Mouse (Mus musculus): ENCODE results near the gene Chic2. TPM values are rescaled to one million over a fixed set of nuclear protein-coding genes. Genes with fewer than 3 reads are reported as not detected.

Chic2 gene
- total and polyA plus RNA-seq, 3 experiments, result 33.4 to 100 (median 41.1) TPM

DNA sequence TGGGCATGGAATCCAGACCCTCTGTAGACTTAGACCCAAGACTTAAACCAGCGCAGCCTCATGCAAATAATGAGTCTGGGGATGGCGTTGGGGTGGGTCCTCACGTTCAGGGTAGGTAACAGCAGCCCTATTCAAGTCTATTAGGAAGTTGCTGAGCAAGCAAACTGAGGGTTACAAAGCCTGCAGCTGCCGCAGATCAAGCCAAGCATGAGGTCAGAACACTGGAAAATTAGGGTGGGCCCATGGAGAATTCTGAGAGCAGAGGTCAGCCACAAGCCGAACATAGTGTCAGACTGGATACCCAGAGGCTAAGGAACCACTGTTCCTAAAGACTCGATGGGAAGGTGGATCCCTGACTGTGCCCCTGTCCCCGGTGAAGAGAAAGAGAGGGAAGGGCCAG is 73.2 kb downstream of the Chic2 start:
- peaks cover 0 to 3% of the 10 kb centered on the region in 2 experiments; a peak in 2 of 4 replicates for H3K27me3 ChIP-seq (ENCODE audit: control insufficient read depth in 1 of 2, insufficient read depth in 2 of 2, low read length in 2 of 2)
- H3K79me2 ChIP-seq (ENCODE audit: control insufficient read depth, insufficient read depth, low read length, poor library complexity), result no peaks in the 10 kb centered on the region
- TF ChIP-seq POLR2AphosphoS2 (IDR thresholded peaks at IDR 0.05; ENCODE audit: low read length), result no peak
- no peak for TF ChIP-seq KAT2A (conservative IDR thresholded peaks at IDR 0.05; ENCODE audit: low read depth, low read length)
- TF ChIP-seq CHD2 (IDR thresholded peaks at IDR 0.05; ENCODE audit: low read length), result no peak
- no peak for TF ChIP-seq CHD1 (IDR thresholded peaks at IDR 0.05; ENCODE audit: low read depth, low read length)
- no peak for TF ChIP-seq GATA1 (IDR thresholded peaks at IDR 0.05; ENCODE audit: low read depth, low read length)
- no peak for TF ChIP-seq RCOR1 (IDR thresholded peaks at IDR 0.05; ENCODE audit: low read depth, low read length)
- TF ChIP-seq HCFC1 (IDR thresholded peaks at IDR 0.05; ENCODE audit: low read depth, low read length), result no peak
- no peak for TF ChIP-seq POLR2AphosphoS5 (IDR thresholded peaks at IDR 0.05; ENCODE audit: borderline replicate concordance, low read depth, low read length)
- no peak for TF ChIP-seq MXI1 (IDR thresholded peaks at IDR 0.05; ENCODE audit: low read depth, low read length)
- no peak for DNase-seq (ENCODE audit: low read depth, low spot score)
- no peak overlapping the region for H3K27ac ChIP-seq (ENCODE audit: control insufficient read depth, low read depth, low read length)
- H3K9me3 ChIP-seq (replicated peaks; ENCODE audit: insufficient read depth, low read length), result no peaks in the 10 kb centered on the region
- no peaks in the 10 kb centered on the region for H3K36me3 ChIP-seq (ENCODE audit: control insufficient read depth in 1 of 2, insufficient read depth in 2 of 2, low read length in 2 of 2)
- no peaks in the 10 kb centered on the region for H3K4me1 ChIP-seq (ENCODE audit: control insufficient read depth in 1 of 2, insufficient read depth in 2 of 2, low read length in 2 of 2)
- H3K9ac ChIP-seq (ENCODE audit: control insufficient read depth, low read depth, low read length, poor library complexity, severe bottlenecking), result no peak overlapping the region
- no peak overlapping the region for H3K4me3 ChIP-seq (ENCODE audit: control insufficient read depth in 1 of 2, insufficient read depth in 1 of 2, low read depth in 2 of 2, low read length in 2 of 2)

DNA sequence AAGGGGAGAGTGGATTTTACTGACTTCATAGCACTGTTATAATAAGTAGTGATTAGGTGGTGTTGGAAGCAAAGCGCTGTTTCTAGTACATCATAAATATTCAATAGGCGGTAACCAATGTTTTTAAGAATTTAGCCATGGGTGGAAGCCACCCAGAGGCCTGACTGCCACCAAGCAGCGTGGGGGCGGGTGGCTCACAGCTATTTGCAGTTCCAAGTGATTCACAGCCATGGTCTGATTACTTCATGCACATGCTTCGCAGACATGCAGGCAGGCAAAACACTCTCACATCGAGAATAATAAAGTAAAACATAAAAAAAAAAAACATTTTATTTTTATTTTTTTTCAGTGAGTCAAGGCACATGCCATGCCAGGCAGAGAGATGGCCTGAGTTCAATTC is 75.2 kb downstream of the Chic2 start:
- Histone ChIP-seq H3K27ac (ENCODE audit: control insufficient read depth, low read depth, low read length) (no peak overlapping the region), H3K9me3 (replicated peaks; ENCODE audit: insufficient read depth, low read length) (no peaks in the 10 kb centered on the region), H3K79me2 (ENCODE audit: control insufficient read depth, insufficient read depth, low read length, poor library complexity) (no peaks in the 10 kb centered on the region), H3K4me1 (ENCODE audit: control insufficient read depth in 1 of 2, insufficient read depth in 2 of 2, low read length in 2 of 2) (no peaks in the 10 kb centered on the region), H3K36me3 (ENCODE audit: control insufficient read depth in 1 of 2, insufficient read depth in 2 of 2, low read length in 2 of 2) (no peaks in the 10 kb centered on the region), H3K9ac (ENCODE audit: control insufficient read depth, low read depth, low read length, poor library complexity, severe bottlenecking) (no peak overlapping the region), H3K4me3 (ENCODE audit: control insufficient read depth in 1 of 2, insufficient read depth in 1 of 2, low read depth in 2 of 2, low read length in 2 of 2) (no peak overlapping the region), H3K27me3 (ENCODE audit: control insufficient read depth in 1 of 2, insufficient read depth in 2 of 2, low read length in 2 of 2) (peaks cover 1 to 5% of the 10 kb centered on the region in 2 experiments)
- DNase-seq (ENCODE audit: low read depth, low spot score), result no peak
- TF ChIP-seq MYB (IDR thresholded peaks at IDR 0.05; ENCODE audit: low read depth, low read length) (no peak), NELFE (IDR thresholded peaks at IDR 0.05; ENCODE audit: low read depth, low read length) (no peak), POLR2AphosphoS5 (IDR thresholded peaks at IDR 0.05; ENCODE audit: borderline replicate concordance, low read depth, low read length) (no peak), EP300 (IDR thresholded peaks at IDR 0.05; ENCODE audit: low read depth in 1 of 2, low read length in 2 of 2) (no peak), MXI1 (IDR thresholded peaks at IDR 0.05; ENCODE audit: low read depth, low read length) (no peak), POLR2AphosphoS2 (IDR thresholded peaks at IDR 0.05; ENCODE audit: low read length) (no peak), TAL1 (IDR thresholded peaks at IDR 0.05; ENCODE audit: low read length) (no peak), MAZ (IDR thresholded peaks at IDR 0.05; ENCODE audit: low read depth, low read length) (no peak), SIN3A (IDR thresholded peaks at IDR 0.05; ENCODE audit: low read length) (no peak), ZC3H11A (IDR thresholded peaks at IDR 0.05; ENCODE audit: low read depth, low read length) (no peak), NRF1 (IDR thresholded peaks at IDR 0.05; ENCODE audit: insufficient read depth, low read depth, low read length, poor library complexity, severe bottlenecking) (no peak), CTCF (IDR thresholded peaks at IDR 0.05 in 2 of 3, conservative IDR thresholded peaks at IDR 0.05 in 1 of 3; ENCODE audit: control insufficient read depth in 1 of 3, insufficient read depth in 1 of 3, low read depth in 2 of 3, low read length in 3 of 3, poor library complexity in 1 of 3, severe bottlenecking in 1 of 3) (no peak), ZMIZ1 (IDR thresholded peaks at IDR 0.05; ENCODE audit: low read depth, low read length) (no peak), ZKSCAN1 (IDR thresholded peaks at IDR 0.05; ENCODE audit: low read depth, low read length) (no peak), MAX (IDR thresholded peaks at IDR 0.05; ENCODE audit: low read length) (no peak)

All from MEL (cell line).